Mouse (Mus musculus) MEL (cell line): ENCODE data around the gene Fat2.

Experiments used
- CHD2 ChIP-seq: IDR thresholded peaks from 2 replicates; pipeline ENCODE4 v1.6.1; 2011; ENCODE audit warnings: low read length, improper control_type of control experiment
- CTCF ChIP-seq, 3 experiments: IDR thresholded peaks in 2 of 3; conservative IDR thresholded peaks in 1 of 3; 2 replicates each; pipeline ENCODE4 v1.5.1; 2011 to 2012; ENCODE audit warnings: low read length in 3 of 3, low read depth in 2 of 3, mild to moderate bottlenecking in 2 of 3, improper control_type of control experiment in 1 of 3, inconsistent platforms in 1 of 3, mixed read lengths in 1 of 3, moderate library complexity in 1 of 3; ENCODE audit not compliant: control insufficient read depth in 1 of 3, insufficient read depth in 1 of 3, poor library complexity in 1 of 3, severe bottlenecking in 1 of 3
- ELF1 ChIP-seq: IDR thresholded peaks from 2 replicates; pipeline ENCODE4 v1.6.1; 2014; ENCODE audit warnings: low read depth, mild to moderate bottlenecking, inconsistent platforms, low read length, improper control_type of control experiment, moderate library complexity
- EP300 ChIP-seq, 2 experiments: IDR thresholded peaks; 2 replicates each; pipeline ENCODE4 v1.6.1; 2011; ENCODE audit warnings: improper control_type of control experiment in 2 of 2, low read length in 2 of 2, low read depth in 1 of 2, mild to moderate bottlenecking in 1 of 2
- GABPA ChIP-seq: IDR thresholded peaks from 2 replicates; pipeline ENCODE4 v1.6.1; 2012; ENCODE audit warnings: low read depth, mild to moderate bottlenecking, inconsistent platforms, low read length, improper control_type of control experiment, moderate library complexity
- GATA1 ChIP-seq: IDR thresholded peaks from 2 replicates; pipeline ENCODE4 v1.6.1; 2011; ENCODE audit warnings: low read depth, low read length, improper control_type of control experiment
- JUND ChIP-seq: IDR thresholded peaks from 2 replicates; pipeline ENCODE4 v1.6.1; 2011; ENCODE audit warnings: low read depth, mild to moderate bottlenecking, improper control_type of control experiment, low read length
- MAZ ChIP-seq: IDR thresholded peaks from 2 replicates; pipeline ENCODE4 v1.6.1; 2012; ENCODE audit warnings: low read depth, mild to moderate bottlenecking, inconsistent platforms, low read length, improper control_type of control experiment
- MXI1 ChIP-seq: IDR thresholded peaks from 2 replicates; pipeline ENCODE4 v1.6.1; 2011; ENCODE audit warnings: mild to moderate bottlenecking, low read depth, low read length, improper control_type of control experiment
- POLR2A ChIP-seq, 2 experiments: IDR thresholded peaks; 2 replicates each; pipeline ENCODE4 v1.6.1; 2011 to 2012; ENCODE audit warnings: low read length in 2 of 2, mild to moderate bottlenecking in 2 of 2, control low read depth in 1 of 2, improper control_type of control experiment in 1 of 2, low read depth in 1 of 2, moderate library complexity in 1 of 2; ENCODE audit not compliant: control insufficient read depth in 1 of 2, insufficient read depth in 1 of 2, poor library complexity in 1 of 2
- POLR2AphosphoS2 ChIP-seq: IDR thresholded peaks from 2 replicates; pipeline ENCODE4 v1.6.1; 2011; ENCODE audit warnings: low read length, improper control_type of control experiment
- USF1 ChIP-seq: IDR thresholded peaks from 2 replicates; pipeline ENCODE4 v1.6.1; 2014; ENCODE audit warnings: low read depth, mild to moderate bottlenecking, inconsistent platforms, low read length, improper control_type of control experiment, moderate library complexity
- ZC3H11A ChIP-seq: IDR thresholded peaks from 2 replicates; pipeline ENCODE4 v1.6.1; 2012; ENCODE audit warnings: low read depth, mild to moderate bottlenecking, inconsistent platforms, low read length, improper control_type of control experiment
- ZMIZ1 ChIP-seq: IDR thresholded peaks from 2 replicates; pipeline ENCODE4 v1.6.1; 2012; ENCODE audit warnings: low read depth, mild to moderate bottlenecking, inconsistent platforms, low read length, improper control_type of control experiment, moderate library complexity

GRCm38 (mm10) chr11:55334545-55334944, 1.8 kb downstream of the Fat2 start:
- TF ChIP-seq POLR2A (IDR thresholded peaks at IDR 0.05; ENCODE audit: control insufficient read depth in 1 of 2, insufficient read depth in 1 of 2, low read depth in 1 of 2, low read length in 2 of 2, poor library complexity in 1 of 2) (no peak), ZC3H11A (no peak), CTCF (IDR thresholded peaks at IDR 0.05 in 2 of 3, conservative IDR thresholded peaks at IDR 0.05 in 1 of 3; ENCODE audit: control insufficient read depth in 1 of 3, insufficient read depth in 1 of 3, low read depth in 2 of 3, low read length in 3 of 3, poor library complexity in 1 of 3, severe bottlenecking in 1 of 3) (no peak), POLR2AphosphoS2 (no peak), GABPA (no peak), JUND (no peak), MAZ (no peak), ZMIZ1 (no peak), CHD2 (no peak), MXI1 (no peak), EP300 (IDR thresholded peaks at IDR 0.05; ENCODE audit: low read depth in 1 of 2, low read length in 2 of 2) (no peak), GATA1 (no peak), ELF1 (no peak), USF1 (no peak)
